Mouse (Mus musculus): Measurements from ENCODE around the gene Gse1. TPM values are rescaled to one million over a fixed set of nuclear protein-coding genes. Genes with fewer than 3 reads are reported as not detected.

Gene Gse1
- polyA plus RNA-seq, 1 experiment from 2014 or later = 23.9 TPM

DNA sequence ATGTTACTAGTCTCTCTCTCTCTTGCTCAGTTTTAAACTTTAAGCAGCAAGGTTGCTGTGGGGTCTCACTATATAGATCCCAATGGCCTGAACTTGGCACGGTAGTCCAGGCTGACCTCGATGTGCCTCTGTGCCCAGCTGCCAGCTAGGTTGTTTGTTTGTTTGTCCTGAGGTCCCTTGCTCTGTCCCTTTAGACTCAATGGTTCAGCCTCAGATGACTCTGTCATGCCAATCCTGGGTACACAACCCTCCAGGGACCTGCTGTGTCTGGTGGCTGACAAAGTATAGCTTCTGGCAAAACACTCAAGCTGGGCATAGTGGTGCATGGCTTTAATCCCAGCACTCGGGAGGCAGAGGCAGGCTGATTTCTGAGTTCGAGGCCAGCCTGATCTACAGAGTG lies 20.2 kb downstream of the Gse1 start:
- DNase-seq (ENCODE audit: low spot score) (no peak), ATAC-seq (ENCODE audit: low FRiP score) (no peak)
- H3K9ac ChIP-seq = no peak overlapping the region
- no peaks in the 10 kb centered on the region for H3K27me3 ChIP-seq (ENCODE audit: control insufficient read depth, insufficient read depth, low read length)
- WGBS = 92% methylated on average over 4 of the region's 4 CpGs
- no peak overlapping the region for H3K4me3 ChIP-seq (replicated peaks; ENCODE audit: low read length)
- no peak overlapping the region for H3K27ac ChIP-seq
- H3K4me1 ChIP-seq (replicated peaks; ENCODE audit: control insufficient read depth, insufficient read depth, low read length) = peaks cover 14% of the 10 kb centered on the region
- H3K4me2 ChIP-seq (replicated peaks) = no peak overlapping the region
- H3K36me3 ChIP-seq (replicated peaks; ENCODE audit: control insufficient read depth, insufficient read depth) = no peaks in the 10 kb centered on the region
- H3K9me3 ChIP-seq (ENCODE audit: control insufficient read depth, low read length) = no peaks in the 10 kb centered on the region

DNA sequence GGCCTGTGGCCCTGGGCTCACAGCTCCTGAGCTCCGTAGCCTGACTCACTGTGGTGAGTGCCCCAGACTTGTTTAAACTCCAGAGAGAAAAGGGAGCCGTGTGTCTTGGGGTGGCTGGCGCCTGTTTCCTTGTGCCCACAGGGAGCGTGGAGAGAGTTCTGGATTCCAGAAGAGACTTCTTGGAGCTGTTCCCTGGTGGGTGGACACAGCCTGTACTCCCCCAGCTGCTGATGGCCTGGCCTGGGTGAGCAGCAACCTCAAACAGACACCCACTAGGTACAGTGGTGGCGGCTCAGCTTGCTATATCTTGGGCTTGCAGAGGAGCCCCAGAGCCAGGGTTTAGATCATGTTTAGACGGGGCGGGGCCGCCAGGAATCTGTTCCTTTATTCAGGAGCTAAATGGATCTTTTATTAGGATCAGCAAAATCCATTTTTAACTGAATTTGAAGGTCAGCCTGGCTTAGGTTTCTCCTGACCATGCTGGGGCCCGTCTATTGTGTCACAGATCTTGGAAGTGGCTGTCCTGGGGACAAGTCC lies 21.6 kb downstream of the Gse1 start:
- DNase-seq (ENCODE audit: low spot score) (no peak), ATAC-seq (ENCODE audit: low FRiP score) (no peak)
- 74% methylated on average over 9 of the region's 9 CpGs for WGBS
- H3K4me3 ChIP-seq (replicated peaks; ENCODE audit: low read length) = no peak overlapping the region
- no peaks in the 10 kb centered on the region for H3K27me3 ChIP-seq (ENCODE audit: control insufficient read depth, insufficient read depth, low read length)
- no peak overlapping the region for H3K4me2 ChIP-seq (replicated peaks)
- no peaks in the 10 kb centered on the region for H3K9me3 ChIP-seq (ENCODE audit: control insufficient read depth, low read length)
- no peak overlapping the region for H3K9ac ChIP-seq
- no peak overlapping the region for H3K27ac ChIP-seq
- H3K36me3 ChIP-seq (replicated peaks; ENCODE audit: control insufficient read depth, insufficient read depth) = no peaks in the 10 kb centered on the region
- peaks cover 14% of the 10 kb centered on the region for H3K4me1 ChIP-seq (replicated peaks; ENCODE audit: control insufficient read depth, insufficient read depth, low read length)

DNA sequence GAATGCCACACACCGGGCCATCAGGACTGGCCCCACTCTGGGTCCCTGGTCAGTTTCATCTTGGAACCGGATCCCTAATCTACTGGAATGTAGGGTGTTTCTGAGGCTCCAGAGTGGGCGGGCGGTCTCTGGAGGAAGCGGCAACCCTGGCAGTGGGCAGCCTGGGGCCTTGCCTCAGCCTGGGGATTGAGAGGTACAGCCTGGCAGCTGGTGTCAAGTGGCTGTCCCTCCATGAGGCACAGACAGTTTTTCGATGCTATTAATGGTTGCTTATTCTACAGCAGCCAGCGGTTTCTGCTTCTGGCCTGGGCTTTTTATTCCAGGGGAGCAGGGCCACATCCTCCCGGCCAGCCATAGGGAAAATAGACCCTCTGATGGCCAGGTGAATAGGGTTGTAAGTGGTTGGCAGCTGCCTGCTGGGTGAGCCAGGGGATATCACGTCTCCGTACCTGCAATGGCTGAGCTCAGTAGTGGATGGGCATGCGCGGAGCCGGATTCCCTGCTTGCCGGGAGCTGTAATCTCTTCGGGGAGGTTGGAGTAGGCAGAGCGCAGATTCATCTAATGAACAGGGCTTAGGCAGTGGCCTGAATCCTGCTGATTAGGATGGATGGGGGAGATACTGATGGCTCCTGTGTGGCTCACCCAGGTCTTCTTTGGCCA lies 22.6 kb downstream of the Gse1 start:
- H3K9ac ChIP-seq = peak overlapping the region; percentile 46
- no peaks in the 10 kb centered on the region for H3K27me3 ChIP-seq (ENCODE audit: control insufficient read depth, insufficient read depth, low read length)
- no peaks in the 10 kb centered on the region for H3K36me3 ChIP-seq (replicated peaks; ENCODE audit: control insufficient read depth, insufficient read depth)
- H3K27ac ChIP-seq = peak overlapping the region; percentile 86
- no peak overlapping the region; the same call in 1 of the 2 replicates for H3K4me2 ChIP-seq (replicated peaks)
- H3K9me3 ChIP-seq (ENCODE audit: control insufficient read depth, low read length) = no peaks in the 10 kb centered on the region
- peaks cover 14% of the 10 kb centered on the region for H3K4me1 ChIP-seq (replicated peaks; ENCODE audit: control insufficient read depth, insufficient read depth, low read length)
- no peak overlapping the region for H3K4me3 ChIP-seq (replicated peaks; ENCODE audit: low read length)
- ATAC-seq (ENCODE audit: low FRiP score) = no peak; the same call in 1 of the 2 replicates
- peak; percentile 56 for DNase-seq (ENCODE audit: low spot score)
- WGBS = 50% methylated on average over 16 of the region's 16 CpGs

GRCm38 (mm10) chr8:120251411-120252035 lies 23.3 kb downstream of the Gse1 start:
- DNase-seq (ENCODE audit: low spot score) (no peak), ATAC-seq (ENCODE audit: low FRiP score) (no peak)
- H3K4me3 ChIP-seq (replicated peaks; ENCODE audit: low read length) = no peak overlapping the region
- H3K9ac ChIP-seq = peak overlapping the region; percentile 46; the same call in 1 of the 2 replicates
- peaks cover 14% of the 10 kb centered on the region for H3K4me1 ChIP-seq (replicated peaks; ENCODE audit: control insufficient read depth, insufficient read depth, low read length)
- H3K9me3 ChIP-seq (ENCODE audit: control insufficient read depth, low read length) = no peaks in the 10 kb centered on the region
- H3K27ac ChIP-seq = peak overlapping the region; percentile 86
- H3K4me2 ChIP-seq (replicated peaks) = no peak overlapping the region; the same call in 1 of the 2 replicates
- no peaks in the 10 kb centered on the region for H3K36me3 ChIP-seq (replicated peaks; ENCODE audit: control insufficient read depth, insufficient read depth)
- 55% methylated on average over 9 of the region's 9 CpGs for WGBS
- H3K27me3 ChIP-seq (ENCODE audit: control insufficient read depth, insufficient read depth, low read length) = no peaks in the 10 kb centered on the region

- ATAC-seq (ENCODE audit: low FRiP score) (no peak), DNase-seq (ENCODE audit: low spot score) (no peak)
- Histone ChIP-seq H3K27ac (no peak overlapping the region), H3K4me1 (replicated peaks; ENCODE audit: control insufficient read depth, insufficient read depth, low read length) (peaks cover 14% of the 10 kb centered on the region), H3K36me3 (replicated peaks; ENCODE audit: control insufficient read depth, insufficient read depth) (no peaks in the 10 kb centered on the region), H3K4me2 (replicated peaks) (no peak overlapping the region), H3K9me3 (ENCODE audit: control insufficient read depth, low read length) (no peaks in the 10 kb centered on the region), H3K4me3 (replicated peaks; ENCODE audit: low read length) (no peak overlapping the region), H3K9ac (no peak overlapping the region), H3K27me3 (ENCODE audit: control insufficient read depth, insufficient read depth, low read length) (no peaks in the 10 kb centered on the region)
- WGBS = 84% methylated on average over 8 of the region's 8 CpGs
Observed at GRCm38 (mm10) chr8:120253626-120254025, 25.4 kb downstream of the Gse1 start.

DNA sequence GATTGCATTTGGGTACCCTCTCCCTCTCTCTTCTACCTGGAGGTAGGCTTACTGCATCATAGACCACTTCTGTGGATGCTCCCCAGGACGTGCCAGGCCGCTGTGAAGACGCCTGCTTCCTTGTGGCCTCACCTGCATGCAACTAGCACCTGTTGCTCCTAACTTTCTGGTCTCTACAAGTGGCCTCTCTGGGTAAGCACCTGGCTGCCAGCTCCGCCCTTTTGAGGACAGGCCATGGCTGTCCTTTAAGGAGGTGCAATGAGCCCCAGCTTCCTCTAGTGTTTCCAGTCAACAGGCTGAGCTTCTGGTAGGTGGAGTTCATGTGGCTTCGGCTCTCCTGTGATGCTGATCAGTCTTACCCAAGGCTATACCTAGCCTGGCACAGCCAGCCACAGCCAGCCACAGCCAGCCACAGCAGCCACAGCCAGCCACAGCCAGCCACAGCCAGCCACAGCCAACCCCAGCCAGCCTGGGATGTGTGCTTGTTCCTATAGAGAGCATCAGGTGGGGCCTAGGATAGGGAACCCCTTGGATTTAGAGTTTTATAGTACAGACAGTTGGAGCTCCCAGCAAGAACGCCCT lies 27.2 kb downstream of the Gse1 start:
- ATAC-seq (ENCODE audit: low FRiP score) (no peak), DNase-seq (ENCODE audit: low spot score) (no peak)
- Histone ChIP-seq H3K4me3 (replicated peaks; ENCODE audit: low read length) (no peak overlapping the region), H3K4me2 (replicated peaks) (no peak overlapping the region), H3K9me3 (ENCODE audit: control insufficient read depth, low read length) (no peaks in the 10 kb centered on the region), H3K27me3 (ENCODE audit: control insufficient read depth, insufficient read depth, low read length) (no peaks in the 10 kb centered on the region), H3K4me1 (replicated peaks; ENCODE audit: control insufficient read depth, insufficient read depth, low read length) (peaks cover 15% of the 10 kb centered on the region), H3K36me3 (replicated peaks; ENCODE audit: control insufficient read depth, insufficient read depth) (no peaks in the 10 kb centered on the region), H3K27ac (no peak overlapping the region), H3K9ac (no peak overlapping the region)
- WGBS = 90% methylated on average over 6 of the region's 6 CpGs

DNA sequence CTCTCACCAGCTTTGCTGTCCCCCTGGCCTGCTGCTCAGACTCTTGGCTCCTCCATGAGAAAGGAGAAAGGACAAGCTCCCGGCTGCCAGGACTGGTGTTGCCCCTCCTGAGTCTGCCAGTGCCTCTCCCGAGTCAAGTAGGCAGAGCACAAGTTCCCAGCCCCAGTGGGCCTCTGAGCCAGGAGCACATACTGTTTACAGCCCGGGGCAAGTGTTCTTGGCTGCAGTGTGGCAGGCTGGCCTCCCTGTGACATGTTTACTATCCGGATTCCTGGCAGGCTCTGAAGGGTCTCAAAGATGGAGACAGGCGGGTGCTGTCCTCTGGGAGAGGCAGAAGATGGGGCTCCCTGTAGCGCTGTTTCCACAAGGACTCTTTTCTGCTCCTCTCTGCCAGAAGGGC lies 28.7 kb downstream of the Gse1 start:
- Histone ChIP-seq H3K27me3 (ENCODE audit: control insufficient read depth, insufficient read depth, low read length) (no peaks in the 10 kb centered on the region), H3K9ac (peak overlapping the region; percentile 31; the same call in 1 of the 2 replicates), H3K27ac (no peak overlapping the region; the same call in 1 of the 2 replicates), H3K4me2 (replicated peaks) (no peak overlapping the region), H3K36me3 (replicated peaks; ENCODE audit: control insufficient read depth, insufficient read depth) (no peaks in the 10 kb centered on the region), H3K4me3 (replicated peaks; ENCODE audit: low read length) (no peak overlapping the region), H3K9me3 (ENCODE audit: control insufficient read depth, low read length) (no peaks in the 10 kb centered on the region), H3K4me1 (replicated peaks; ENCODE audit: control insufficient read depth, insufficient read depth, low read length) (peaks cover 15% of the 10 kb centered on the region)
- DNase-seq (ENCODE audit: low spot score) (no peak), ATAC-seq (ENCODE audit: low FRiP score) (peak; percentile 28; the same call in 1 of the 2 replicates)
- 49% methylated on average over 6 of the region's 6 CpGs for WGBS

- Histone ChIP-seq H3K4me1 (replicated peaks; ENCODE audit: control insufficient read depth, insufficient read depth, low read length) (peaks cover 17% of the 10 kb centered on the region), H3K4me2 (replicated peaks) (no peak overlapping the region), H3K27ac (no peak overlapping the region), H3K4me3 (replicated peaks; ENCODE audit: low read length) (no peak overlapping the region), H3K36me3 (replicated peaks; ENCODE audit: control insufficient read depth, insufficient read depth) (no peaks in the 10 kb centered on the region), H3K27me3 (ENCODE audit: control insufficient read depth, insufficient read depth, low read length) (no peaks in the 10 kb centered on the region), H3K9me3 (ENCODE audit: control insufficient read depth, low read length) (no peaks in the 10 kb centered on the region), H3K9ac (no peak overlapping the region)
- ATAC-seq (ENCODE audit: low FRiP score) = no peak
- no peak for DNase-seq (ENCODE audit: low spot score)
- 94% methylated on average over 13 of the region's 13 CpGs for whole genome bisulfite sequencing
Observed at GRCm38 (mm10) chr8:120259206-120259605, 30.9 kb downstream of the Gse1 start.

GRCm38 (mm10) chr8:120260677-120261076 lies 32.4 kb downstream of the Gse1 start:
- 79% methylated on average over 5 of the region's 5 CpGs for WGBS
- no peak overlapping the region for H3K27ac ChIP-seq
- DNase-seq (ENCODE audit: low spot score) = no peak

More at GRCm38 (mm10) chr8:120260677-120261076, 32.4 kb downstream of the Gse1 start:
- Histone ChIP-seq H3K4me2 (replicated peaks) (no peak overlapping the region), H3K27me3 (ENCODE audit: control insufficient read depth, insufficient read depth, low read length) (no peaks in the 10 kb centered on the region), H3K9ac (peak overlapping the region; percentile 8; the same call in 1 of the 2 replicates), H3K4me3 (replicated peaks; ENCODE audit: low read length) (no peak overlapping the region), H3K9me3 (ENCODE audit: control insufficient read depth, low read length) (no peaks in the 10 kb centered on the region), H3K4me1 (replicated peaks; ENCODE audit: control insufficient read depth, insufficient read depth, low read length) (peaks cover 32% of the 10 kb centered on the region), H3K36me3 (replicated peaks; ENCODE audit: control insufficient read depth, insufficient read depth) (no peaks in the 10 kb centered on the region)
- no peak for ATAC-seq (ENCODE audit: low FRiP score)
